ENCODE assay signal across 14 mouse cellular contexts in genomic region chr3:26134839-26135651, GRCm38 (mm10).
A peak's percentile ranks its signal among the peaks of the same experiment; 100 is the strongest.
DNase-seq lines count a peak whose midpoint lies in the region; ATAC-seq and TF ChIP-seq lines count a peak whose summit lies in the region.
"Had no signal": no experiment of that assay in that cellular context is flagged by ENCODE, and none has a peak within 500 bp of the region (broad histone marks: within the 10 kb centered on the region; RNA-seq: fewer than 3 reads in every experiment).

No protein-coding gene starts in this region.

- peak overlapping the region; percentile 34 for H3K4me2 ChIP-seq in hindbrain, embryonic 14.5 days (replicated peaks)
- H3K4me2 ChIP-seq in midbrain, embryonic 16.5 days (ENCODE audit: low read length) = peak overlapping the region; percentile 48
- H3K4me2 ChIP-seq: heart, embryonic 13.5 days; liver, embryonic 11.5 days had no signal

- 24% methylated on average over 9 of the region's 9 CpGs for WGBS in hindbrain, embryonic 14.5 days
- 12% methylated on average over 9 of the region's 9 CpGs for WGBS in midbrain, embryonic 16.5 days
- 62% methylated on average over 9 of the region's 9 CpGs for WGBS in thymus, adult 2 months

- TF ChIP-seq CTCF in thymus, adult 2 months (IDR thresholded peaks at IDR 0.05; ENCODE audit: borderline replicate concordance, control insufficient read depth, extremely low read depth, insufficient read depth, low read length, poor library complexity) = no peak

- H3K4me1 ChIP-seq in hindbrain, embryonic 14.5 days (replicated peaks; ENCODE audit: control insufficient read depth, insufficient read depth, low read length) = 0 out of 2 replicates have a peak, but pooled peaks cover 3% of the 10 kb centered on the region
- H3K4me1 ChIP-seq in midbrain, embryonic 16.5 days (ENCODE audit: control insufficient read depth, insufficient read depth, low read length) = peaks cover 8% of the 10 kb centered on the region
- no peaks in the 10 kb centered on the region for H3K4me1 ChIP-seq in thymus, adult 2 months (replicated peaks; ENCODE audit: control insufficient read depth, insufficient read depth, low read length)
- H3K4me1 ChIP-seq: heart, embryonic 13.5 days; megakaryocyte, embryonic 14.5 days had no signal

- no peaks in the 10 kb centered on the region for H3K36me3 ChIP-seq in hindbrain, embryonic 14.5 days (replicated peaks; ENCODE audit: control insufficient read depth, insufficient read depth)
- peaks cover 8% of the 10 kb centered on the region; the same call in 1 of the 2 replicates for H3K36me3 ChIP-seq in midbrain, embryonic 16.5 days (ENCODE audit: control insufficient read depth, insufficient read depth, low read length)
- no peaks in the 10 kb centered on the region for H3K36me3 ChIP-seq in thymus, adult 2 months (ENCODE audit: control insufficient read depth, insufficient read depth, low read length)
- H3K36me3 ChIP-seq: heart, embryonic 13.5 days had no signal

- no peak for TF ChIP-seq POLR2A in thymus, adult 2 months (IDR thresholded peaks at IDR 0.05; ENCODE audit: control insufficient read depth, extremely low read depth, insufficient read depth, low read length, poor library complexity)

- 0 out of 2 replicates have a peak overlapping the region, but pooled peaks have one; percentile 4 for H3K27ac ChIP-seq in hindbrain, embryonic 14.5 days
- H3K27ac ChIP-seq in midbrain, embryonic 16.5 days (ENCODE audit: low read length) = peak overlapping the region; percentile 15; the same call in 1 of the 2 replicates
- H3K27ac ChIP-seq in thymus, adult 2 months (ENCODE audit: control insufficient read depth, insufficient read depth, low read length) = no peak overlapping the region
- H3K27ac ChIP-seq: heart, embryonic 13.5 days had no signal

- peak overlapping the region; percentile 21; the same call in 1 of the 2 replicates for H3K9ac ChIP-seq in hindbrain, embryonic 14.5 days
- peak overlapping the region; percentile 18; the same call in 1 of the 2 replicates for H3K9ac ChIP-seq in midbrain, embryonic 16.5 days (ENCODE audit: low read depth, low read length)
- H3K9ac ChIP-seq: heart, embryonic 13.5 days had no signal

- no peaks in the 10 kb centered on the region for H3K9me3 ChIP-seq in hindbrain, embryonic 14.5 days (ENCODE audit: control insufficient read depth, low read length)
- H3K9me3 ChIP-seq in midbrain, embryonic 16.5 days (replicated peaks; ENCODE audit: control insufficient read depth, low read length, poor library complexity, severe bottlenecking) = no peaks in the 10 kb centered on the region
- H3K9me3 ChIP-seq: heart, embryonic 13.5 days; megakaryocyte, embryonic 14.5 days had no signal

- intact Hi-C loops in left cerebral cortex, postnatal 36 days (cut with DNase I) = no loop called here

- H3K4me3 ChIP-seq in hindbrain, embryonic 14.5 days (replicated peaks; ENCODE audit: low read length) = no peak overlapping the region
- 0 out of 2 replicates have a peak overlapping the region, but pooled peaks have one; percentile 1 for H3K4me3 ChIP-seq in midbrain, embryonic 16.5 days (ENCODE audit: low read depth, low read length)
- no peak overlapping the region for H3K4me3 ChIP-seq in thymus, adult 2 months (ENCODE audit: control insufficient read depth, insufficient read depth, low read length)
- H3K4me3 ChIP-seq: heart, embryonic 13.5 days; megakaryocyte, embryonic 14.5 days had no signal

- peak; percentile 48 for DNase-seq in Muller cell, postnatal 12 days (ENCODE audit: inconsistent ontology term)
- DNase-seq in brain, adult 2 months (ENCODE audit: low read depth, low spot score) = peak; percentile 41
- DNase-seq in hindbrain, embryonic 14.5 days (ENCODE audit: low spot score) = no peak
- DNase-seq in thymus, adult 2 months = no peak
- no peak for DNase-seq in left cerebral cortex, postnatal 36 days (ENCODE audit: low spot score in 2 of 2)
- DNase-seq: cerebellum, adult 8-10 months; gastrocnemius, postnatal 25 days; kidney, adult 9 months; right cerebral cortex, postnatal 14 days had no signal

- no peak for ATAC-seq in hindbrain, embryonic 14.5 days (ENCODE audit: low FRiP score)
- ATAC-seq in midbrain, embryonic 16.5 days = peak; percentile 54; the same call in 1 of the 2 replicates
- ATAC-seq in megakaryocyte-erythroid progenitor cell, adult 5-6 weeks (replicated peaks; ENCODE audit: low FRiP score, low TSS enrichment, poor library complexity, severe bottlenecking) = no peak

- no peaks in the 10 kb centered on the region for H3K27me3 ChIP-seq in hindbrain, embryonic 14.5 days (ENCODE audit: control insufficient read depth, insufficient read depth, low read length)
- H3K27me3 ChIP-seq in midbrain, embryonic 16.5 days (ENCODE audit: control insufficient read depth, insufficient read depth, low read depth, low read length) = no peaks in the 10 kb centered on the region
- no peaks in the 10 kb centered on the region for H3K27me3 ChIP-seq in thymus, adult 2 months (ENCODE audit: control insufficient read depth, insufficient read depth, low read length)
- H3K27me3 ChIP-seq: heart, embryonic 13.5 days; megakaryocyte, embryonic 14.5 days had no signal

Comparison
In these comparisons a context has a peak if more than half of its experiments do, and no peak if none do; other contexts are left out.
1. DNase-seq: peak in Muller cell, postnatal 12 days (single experiment) and brain, adult 2 months (single experiment); none in hindbrain, embryonic 14.5 days (single experiment), thymus, adult 2 months (single experiment) and left cerebral cortex, postnatal 36 days (0 of 2).